Comparison of ENCODE assay signal across 18 mouse cellular contexts in genomic region chr1:126511835-126512445, GRCm38 (mm10).
DNase-seq lines count a peak whose midpoint lies in the region; ATAC-seq and TF ChIP-seq lines count a peak whose summit lies in the region.
"Had no signal": no experiment of that assay in that cellular context is flagged by ENCODE, and none has a peak within 500 bp of the region (broad histone marks: within the 10 kb centered on the region; RNA-seq: fewer than 3 reads in every experiment).

No protein-coding gene starts in this region.

- no peak for ATAC-seq in limb, embryonic 15.5 days (ENCODE audit: insufficient number of reproducible peaks, low FRiP score, low TSS enrichment, low read depth)
- no peak for ATAC-seq in inflammation-experienced regulatory T-cells, adult 6 months
- ATAC-seq: hindbrain, embryonic 16.5 days; liver, postnatal 0 days had no signal

- H3K4me2 ChIP-seq in limb, embryonic 15.5 days: no peak overlapping the region
- H3K4me2 ChIP-seq: heart, embryonic 12.5 days; midbrain, embryonic 12.5 days had no signal

- H3K4me1 ChIP-seq in kidney, adult 2 months (ENCODE audit: control insufficient read depth, insufficient read depth, low read length): peaks cover 13% of the 10 kb centered on the region
- H3K4me1 ChIP-seq in limb, embryonic 15.5 days: peaks cover 5% of the 10 kb centered on the region
- H3K4me1 ChIP-seq: midbrain, embryonic 12.5 days had no signal

- no peaks in the 10 kb centered on the region for H3K27me3 ChIP-seq in kidney, adult 2 months (replicated peaks; ENCODE audit: control insufficient read depth, insufficient read depth, low read length)
- H3K27me3 ChIP-seq in limb, embryonic 15.5 days: no peaks in the 10 kb centered on the region
- H3K27me3 ChIP-seq: heart, embryonic 12.5 days; midbrain, embryonic 12.5 days had no signal

- peak overlapping the region; percentile 49; the same call in 1 of the 2 replicates for H3K27ac ChIP-seq in kidney, adult 2 months (ENCODE audit: insufficient read depth, low read depth, low read length)
- H3K27ac ChIP-seq in limb, embryonic 15.5 days: peak overlapping the region; percentile 55; the same call in 1 of the 2 replicates
- H3K27ac ChIP-seq: forebrain, embryonic 10.5 days; midbrain, embryonic 12.5 days had no signal

- no peak for TF ChIP-seq CTCF in kidney, adult 2 months (conservative IDR thresholded peaks at IDR 0.05; ENCODE audit: insufficient read depth, insufficient read length, low read depth, low read length)

- H3K36me3 ChIP-seq in kidney, adult 2 months (ENCODE audit: control insufficient read depth, insufficient read depth, low read length): no peaks in the 10 kb centered on the region
- H3K36me3 ChIP-seq in limb, embryonic 15.5 days: no peaks in the 10 kb centered on the region
- H3K36me3 ChIP-seq: forebrain, embryonic 10.5 days; heart, embryonic 12.5 days; midbrain, embryonic 12.5 days had no signal

- intact Hi-C loops in gastrocnemius, postnatal 36 days (cut with DNase I): no loop called here

- no peaks in the 10 kb centered on the region for H3K9me3 ChIP-seq in limb, embryonic 15.5 days
- H3K9me3 ChIP-seq: forebrain, embryonic 10.5 days; heart, embryonic 12.5 days; midbrain, embryonic 12.5 days had no signal

- DNase-seq in kidney, adult 2 months: peak; percentile 37
- no peak for DNase-seq in kidney, adult 8-10 months
- peak; percentile 55 for DNase-seq in embryo, embryonic 10.5 days (ENCODE audit: low spot score)
- DNase-seq in forelimb bud, embryonic 11.5 days (ENCODE audit: low read depth, low spot score): peak; percentile 57
- no peak for DNase-seq in cerebellum, adult 18-20 months
- DNase-seq in gastrocnemius, postnatal 36 days: no peak
- DNase-seq: adrenal gland, postnatal 10 days; cerebellum, adult 2 months; heart, postnatal 36 days; left cerebral cortex, postnatal 4 days; liver, postnatal 0 days; thymus, postnatal 4 days had no signal

- no peak for TF ChIP-seq POLR2A in kidney, adult 2 months (IDR thresholded peaks at IDR 0.05; ENCODE audit: low read depth, low read length)

- 32% methylated on average over 5 of the region's 5 CpGs for WGBS in kidney, adult 2 months
- WGBS in limb, embryonic 15.5 days: 15% methylated on average over 5 of the region's 5 CpGs

- H3K9ac ChIP-seq in limb, embryonic 15.5 days: no peak overlapping the region
- H3K9ac ChIP-seq: heart, embryonic 12.5 days; liver, postnatal 0 days; midbrain, embryonic 12.5 days had no signal

- no peak overlapping the region for H3K4me3 ChIP-seq in kidney, adult 2 months (ENCODE audit: insufficient read depth, low read depth, low read length)
- no peak overlapping the region for H3K4me3 ChIP-seq in limb, embryonic 15.5 days
- H3K4me3 ChIP-seq: forebrain, embryonic 10.5 days; heart, embryonic 12.5 days; midbrain, embryonic 12.5 days had no signal

Comparison
In these comparisons a context has a peak if more than half of its experiments do, and no peak if none do; other contexts are left out.
1. DNase-seq: peak in kidney, adult 2 months (single experiment), embryo, embryonic 10.5 days (single experiment) and forelimb bud, embryonic 11.5 days (single experiment); none in kidney, adult 8-10 months (0 of 2), cerebellum, adult 18-20 months (0 of 2) and gastrocnemius, postnatal 36 days (0 of 2).